Mouse (Mus musculus): Measurements from ENCODE around the gene Gap43. TPM values are rescaled to one million over a fixed set of nuclear protein-coding genes. Genes with fewer than 3 reads are reported as not detected.
A peak's percentile ranks its signal among the peaks of the same experiment; 100 is the strongest.

Gene Gap43
- polyA plus RNA-seq, 1 experiment from 2014 or later: 2.8 TPM

- H3K9ac ChIP-seq: no peak overlapping the region
- no peaks in the 10 kb centered on the region for H3K36me3 ChIP-seq (replicated peaks)
- no peak for ATAC-seq (ENCODE audit: insufficient read depth)
- no peak overlapping the region for H3K4me3 ChIP-seq (replicated peaks)
- H3K4me2 ChIP-seq: no peak overlapping the region
- H3K27me3 ChIP-seq: peaks cover 5% of the 10 kb centered on the region; the same call in 1 of the 2 replicates
- 11% methylated on average over 4 of the region's 4 CpGs for WGBS (ENCODE audit: insufficient replicate concordance)
- no peaks in the 10 kb centered on the region for H3K9me3 ChIP-seq (replicated peaks)
- no peaks in the 10 kb centered on the region for H3K4me1 ChIP-seq (replicated peaks)
- H3K27ac ChIP-seq (replicated peaks): no peak overlapping the region
These were observed 2.1 kb downstream of the Gap43 start for GRCm38 (mm10) chr16:42338342-42338741.

GRCm38 (mm10) chr16:42337663-42338062, 2.8 kb downstream of the Gap43 start:
- no peak overlapping the region for H3K4me3 ChIP-seq (replicated peaks)
- peaks cover 5% of the 10 kb centered on the region; the same call in 1 of the 2 replicates for H3K27me3 ChIP-seq
- H3K27ac ChIP-seq (replicated peaks): no peak overlapping the region
- H3K4me2 ChIP-seq: no peak overlapping the region
- H3K9ac ChIP-seq: no peak overlapping the region
- H3K9me3 ChIP-seq (replicated peaks): no peaks in the 10 kb centered on the region
- no peak for ATAC-seq (ENCODE audit: insufficient read depth)
- H3K4me1 ChIP-seq (replicated peaks): no peaks in the 10 kb centered on the region
- H3K36me3 ChIP-seq (replicated peaks): no peaks in the 10 kb centered on the region
- WGBS (ENCODE audit: insufficient replicate concordance): 12% methylated on average over 2 of the region's 2 CpGs

- Histone ChIP-seq H3K36me3 (replicated peaks) (no peaks in the 10 kb centered on the region), H3K9ac (no peak overlapping the region), H3K27ac (replicated peaks) (no peak overlapping the region), H3K4me3 (replicated peaks) (no peak overlapping the region), H3K9me3 (replicated peaks) (no peaks in the 10 kb centered on the region), H3K27me3 (peaks cover 5% of the 10 kb centered on the region; the same call in 1 of the 2 replicates), H3K4me2 (no peak overlapping the region), H3K4me1 (replicated peaks) (no peaks in the 10 kb centered on the region)
- no peak for ATAC-seq (ENCODE audit: insufficient read depth)
- WGBS (ENCODE audit: insufficient replicate concordance): 32% methylated on average over 2 of the region's 2 CpGs
These were observed 3.8 kb downstream of the Gap43 start for GRCm38 (mm10) chr16:42336610-42337009.

- no peak overlapping the region for H3K27ac ChIP-seq (replicated peaks)
- no peaks in the 10 kb centered on the region for H3K9me3 ChIP-seq (replicated peaks)
- H3K4me1 ChIP-seq (replicated peaks): no peaks in the 10 kb centered on the region
- H3K36me3 ChIP-seq (replicated peaks): no peaks in the 10 kb centered on the region
- H3K4me2 ChIP-seq: no peak overlapping the region
- no peak for ATAC-seq (ENCODE audit: insufficient read depth)
- no peak overlapping the region for H3K4me3 ChIP-seq (replicated peaks)
- WGBS (ENCODE audit: insufficient replicate concordance): 34% methylated on average over 4 of the region's 4 CpGs
- H3K27me3 ChIP-seq: no peaks in the 10 kb centered on the region
- no peak overlapping the region for H3K9ac ChIP-seq
These were observed 8.1 kb downstream of the Gap43 start for GRCm38 (mm10) chr16:42332321-42332720.

- Histone ChIP-seq H3K27me3 (no peaks in the 10 kb centered on the region), H3K9me3 (replicated peaks) (no peaks in the 10 kb centered on the region), H3K4me3 (replicated peaks) (no peak overlapping the region), H3K9ac (no peak overlapping the region), H3K36me3 (replicated peaks) (no peaks in the 10 kb centered on the region), H3K27ac (replicated peaks) (no peak overlapping the region), H3K4me2 (no peak overlapping the region), H3K4me1 (replicated peaks) (no peaks in the 10 kb centered on the region)
- no peak for ATAC-seq (ENCODE audit: insufficient read depth)
- 37% methylated on average over 2 of the region's 2 CpGs for whole genome bisulfite sequencing (ENCODE audit: insufficient replicate concordance)
These were observed 14.3 kb downstream of the Gap43 start for GRCm38 (mm10) chr16:42326191-42326590.

- Histone ChIP-seq H3K4me2 (no peak overlapping the region), H3K4me1 (replicated peaks) (no peaks in the 10 kb centered on the region), H3K9me3 (replicated peaks) (no peaks in the 10 kb centered on the region), H3K36me3 (replicated peaks) (no peaks in the 10 kb centered on the region), H3K9ac (no peak overlapping the region), H3K27ac (replicated peaks) (no peak overlapping the region), H3K27me3 (no peaks in the 10 kb centered on the region), H3K4me3 (replicated peaks) (no peak overlapping the region)
- ATAC-seq (ENCODE audit: insufficient read depth): no peak
These were observed 14.9 kb downstream of the Gap43 start for GRCm38 (mm10) chr16:42325536-42325935.

- H3K4me1 ChIP-seq (replicated peaks): no peaks in the 10 kb centered on the region
- no peak for ATAC-seq (ENCODE audit: insufficient read depth)
These were observed 20.6 kb downstream of the Gap43 start for GRCm38 (mm10) chr16:42319831-42320230.

GRCm38 (mm10) chr16:42319365-42319764, 21.1 kb downstream of the Gap43 start:
- Histone ChIP-seq H3K4me3 (replicated peaks) (no peak overlapping the region), H3K27me3 (no peaks in the 10 kb centered on the region), H3K36me3 (replicated peaks) (no peaks in the 10 kb centered on the region), H3K9ac (no peak overlapping the region), H3K9me3 (replicated peaks) (no peaks in the 10 kb centered on the region), H3K27ac (replicated peaks) (no peak overlapping the region), H3K4me1 (replicated peaks) (no peaks in the 10 kb centered on the region), H3K4me2 (no peak overlapping the region)
- WGBS (ENCODE audit: insufficient replicate concordance): 63% methylated on average over 5 of the region's 5 CpGs
- ATAC-seq (ENCODE audit: insufficient read depth): no peak

More at GRCm38 (mm10) chr16:42319831-42320230, 20.6 kb downstream of the Gap43 start:
- Histone ChIP-seq H3K4me2 (no peak overlapping the region), H3K27me3 (no peaks in the 10 kb centered on the region), H3K9ac (no peak overlapping the region), H3K4me3 (replicated peaks) (no peak overlapping the region), H3K36me3 (replicated peaks) (no peaks in the 10 kb centered on the region), H3K9me3 (replicated peaks) (no peaks in the 10 kb centered on the region), H3K27ac (replicated peaks) (no peak overlapping the region)

GRCm38 (mm10) chr16:42312125-42312524, 28.3 kb downstream of the Gap43 start:
- Histone ChIP-seq H3K9ac (no peak overlapping the region), H3K9me3 (replicated peaks) (no peaks in the 10 kb centered on the region), H3K4me1 (replicated peaks) (no peaks in the 10 kb centered on the region), H3K4me2 (no peak overlapping the region), H3K4me3 (replicated peaks) (no peak overlapping the region), H3K27ac (replicated peaks) (no peak overlapping the region), H3K27me3 (no peaks in the 10 kb centered on the region), H3K36me3 (replicated peaks) (no peaks in the 10 kb centered on the region)
- 47% methylated on average over 1 of the region's 1 CpGs for WGBS (ENCODE audit: insufficient replicate concordance)
- no peak for ATAC-seq (ENCODE audit: insufficient read depth)

GRCm38 (mm10) chr16:42308761-42309160, 31.7 kb downstream of the Gap43 start:
- no peak overlapping the region for H3K4me3 ChIP-seq (replicated peaks)
- H3K27ac ChIP-seq (replicated peaks): no peak overlapping the region
- 50% methylated on average over 1 of the region's 1 CpGs for WGBS (ENCODE audit: insufficient replicate concordance)
- no peaks in the 10 kb centered on the region for H3K36me3 ChIP-seq (replicated peaks)
- H3K4me1 ChIP-seq (replicated peaks): no peaks in the 10 kb centered on the region
- H3K27me3 ChIP-seq: no peaks in the 10 kb centered on the region
- no peak overlapping the region for H3K9ac ChIP-seq
- H3K9me3 ChIP-seq (replicated peaks): no peaks in the 10 kb centered on the region
- no peak for ATAC-seq (ENCODE audit: insufficient read depth)
- no peak overlapping the region for H3K4me2 ChIP-seq

GRCm38 (mm10) chr16:42305934-42306701, 34.3 kb downstream of the Gap43 start:
- H3K4me2 ChIP-seq: 0 out of 2 replicates have a peak overlapping the region, but pooled peaks have one; percentile 13
- H3K4me1 ChIP-seq (replicated peaks): no peaks in the 10 kb centered on the region
- peak; percentile 31; the same call in 1 of the 2 replicates for ATAC-seq (ENCODE audit: insufficient read depth)
- 4% methylated on average over 14 of the region's 14 CpGs for WGBS (ENCODE audit: insufficient replicate concordance)
- H3K36me3 ChIP-seq (replicated peaks): no peaks in the 10 kb centered on the region
- H3K4me3 ChIP-seq (replicated peaks): no peak overlapping the region
- H3K9me3 ChIP-seq (replicated peaks): no peaks in the 10 kb centered on the region
- H3K27ac ChIP-seq (replicated peaks): no peak overlapping the region
- no peak overlapping the region for H3K9ac ChIP-seq
- no peaks in the 10 kb centered on the region for H3K27me3 ChIP-seq

- H3K9ac ChIP-seq: no peak overlapping the region
- H3K4me1 ChIP-seq (replicated peaks): no peaks in the 10 kb centered on the region
- H3K4me3 ChIP-seq (replicated peaks): no peak overlapping the region
- H3K4me2 ChIP-seq: no peak overlapping the region
- H3K9me3 ChIP-seq (replicated peaks): no peaks in the 10 kb centered on the region
- H3K27ac ChIP-seq (replicated peaks): no peak overlapping the region
- no peaks in the 10 kb centered on the region for H3K36me3 ChIP-seq (replicated peaks)
- no peaks in the 10 kb centered on the region for H3K27me3 ChIP-seq
- no peak for ATAC-seq (ENCODE audit: insufficient read depth)
- WGBS (ENCODE audit: insufficient replicate concordance): 62% methylated on average over 6 of the region's 6 CpGs
These were observed 37.0 kb downstream of the Gap43 start for GRCm38 (mm10) chr16:42303461-42303860.
